Mouse (Mus musculus) central nervous system, embryonic 11.5 days (tissue): Measurements from ENCODE around the gene Rfng. TPM values are rescaled to one million over a fixed set of nuclear protein-coding genes. Genes with fewer than 3 reads are reported as not detected.

Experiments used
- polyA plus RNA-seq: library from polyadenylated mRNA; depleted of rRNA; stranded (reverse); fragments of >200 nt; gene quantifications from 2 replicates; pipeline ENCODE4 v1.2.3, GENCODE M21; 2012; rRNA removed

The Rfng gene
- polyA plus RNA-seq = 41.7 and 45.5 TPM in 2 replicates

DNA sequence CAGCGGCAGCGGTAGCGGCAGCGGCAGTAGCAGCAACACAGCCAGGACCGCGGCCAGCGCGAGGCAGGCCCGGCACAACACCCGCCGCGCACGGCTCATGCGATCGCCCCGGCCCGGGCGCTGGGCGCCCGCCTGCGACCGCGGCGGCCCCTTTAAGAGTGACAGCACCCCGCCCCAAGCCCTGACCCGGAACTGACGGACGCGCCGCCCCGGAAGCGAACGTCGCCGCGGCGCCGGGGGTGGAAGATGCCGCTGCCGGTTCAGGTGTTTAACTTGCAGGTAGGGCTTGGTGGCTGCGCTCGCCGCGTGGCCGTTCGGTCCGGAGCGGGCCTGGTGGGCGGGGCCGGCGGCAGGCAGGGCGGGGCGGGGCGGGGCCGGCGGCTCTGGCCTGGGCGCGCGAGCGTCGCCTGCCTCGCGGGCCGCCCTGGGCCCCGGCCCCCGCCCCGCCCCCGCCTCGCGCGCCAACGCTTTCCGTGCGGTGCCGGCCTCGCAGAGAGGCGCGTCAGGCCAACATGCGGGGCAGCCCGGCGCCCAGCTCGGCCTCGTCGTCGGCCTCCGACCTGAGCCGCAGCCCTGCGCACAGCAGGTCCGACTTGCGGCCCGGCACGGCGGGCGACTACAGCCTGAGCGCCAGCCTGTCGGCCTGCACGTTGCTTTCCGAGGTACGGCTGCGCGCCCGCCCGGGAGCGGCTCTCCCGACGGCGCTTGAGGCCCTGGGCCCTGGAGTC, at the start of gene Rfng, which contains the start of gene Gps1:
Gene Rfng (minus strand): TSS at position 144 of the 728 bp plus-strand sequence.
Gene Gps1 (plus strand): TSS at position 209 of the 728 bp plus-strand sequence.

DNA sequence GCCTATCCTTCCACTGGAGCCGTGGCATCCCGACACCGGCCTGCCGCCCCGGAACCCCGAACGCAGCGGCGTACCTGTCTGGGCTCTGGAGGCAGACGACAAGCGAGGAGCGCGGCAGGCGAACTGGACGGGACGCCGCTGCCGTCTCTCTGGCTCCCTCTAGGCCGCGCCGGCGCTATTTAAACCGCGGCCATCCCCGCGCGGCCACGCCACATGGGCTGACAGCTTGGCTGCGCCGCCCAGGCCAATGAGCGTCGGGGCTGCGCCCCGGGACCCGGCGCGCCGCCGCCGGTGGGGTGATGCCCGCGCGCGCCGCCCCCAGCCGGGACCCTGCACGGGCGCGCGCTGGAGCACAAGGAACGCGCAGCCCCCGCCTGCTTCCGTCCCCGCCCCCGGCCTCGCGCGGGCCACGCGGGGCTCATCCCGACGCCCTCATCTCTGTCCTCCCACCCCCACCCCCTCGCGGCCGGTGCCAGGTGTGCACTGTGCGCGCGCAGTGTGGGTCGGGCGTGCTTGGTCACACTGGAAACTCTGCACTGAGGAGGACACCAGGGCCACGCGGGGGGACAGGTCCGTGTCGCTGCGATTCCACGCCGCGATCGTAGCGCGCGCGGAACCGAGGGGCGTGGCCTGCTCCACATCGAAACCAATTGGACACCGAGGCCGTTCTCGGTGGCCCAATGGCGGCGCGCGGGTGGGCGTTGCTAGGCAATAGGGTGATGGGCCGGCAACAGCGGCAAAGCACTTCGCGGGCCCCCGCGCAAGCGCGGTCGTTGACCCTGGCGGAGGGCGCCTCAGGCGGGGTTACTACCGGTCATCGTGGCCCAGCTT, 40.2 kb upstream of the Rfng start, which contains the start of gene Fasn:
Gene Fasn (minus strand): TSS at position 592 of the 831 bp plus-strand sequence.

DNA sequence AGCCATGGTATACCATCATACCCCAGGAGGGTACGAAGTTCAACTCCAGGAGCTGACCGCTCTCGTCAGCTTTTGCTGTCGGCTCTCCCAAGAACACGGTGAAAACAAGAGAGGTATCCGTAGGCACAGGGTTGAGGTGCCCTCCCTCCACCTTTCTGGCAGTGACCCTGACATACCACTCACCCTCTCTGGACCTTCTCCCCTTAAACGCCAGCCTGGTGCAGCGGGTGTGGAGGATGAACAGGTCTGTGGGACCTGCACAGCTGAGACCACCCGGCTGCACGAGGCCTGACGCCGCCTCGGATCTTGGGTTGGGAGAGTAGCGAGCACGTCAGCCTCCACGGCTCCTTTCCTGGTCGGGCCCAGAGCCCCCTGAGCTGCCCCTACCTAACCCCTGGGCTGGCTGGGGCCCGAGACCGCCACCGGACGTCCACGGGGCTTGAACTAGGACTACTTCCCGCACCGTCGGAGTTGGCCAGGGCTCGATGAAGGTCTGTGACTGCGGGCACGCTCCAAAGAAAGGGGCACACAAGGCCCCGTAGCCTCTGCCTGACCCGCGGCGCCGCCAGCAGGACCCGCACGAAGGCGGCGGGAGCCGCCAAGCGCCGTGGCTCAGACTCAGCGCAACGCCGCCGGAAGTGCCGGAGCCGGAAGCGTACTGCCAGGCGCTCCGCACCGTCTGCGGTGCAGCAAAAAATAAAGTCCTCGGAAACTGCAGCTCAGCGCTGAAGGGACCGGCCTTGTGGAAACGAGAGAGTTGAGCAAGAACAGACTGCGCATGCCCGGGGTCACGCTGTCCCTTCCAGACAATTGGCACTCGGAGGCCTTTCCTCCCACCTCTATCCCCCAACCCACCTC, 12.0 kb upstream of the Rfng start, which contains the start of gene Dus1l:
Gene Dus1l (minus strand): TSS at position 648 of the 858 bp plus-strand sequence.

DNA sequence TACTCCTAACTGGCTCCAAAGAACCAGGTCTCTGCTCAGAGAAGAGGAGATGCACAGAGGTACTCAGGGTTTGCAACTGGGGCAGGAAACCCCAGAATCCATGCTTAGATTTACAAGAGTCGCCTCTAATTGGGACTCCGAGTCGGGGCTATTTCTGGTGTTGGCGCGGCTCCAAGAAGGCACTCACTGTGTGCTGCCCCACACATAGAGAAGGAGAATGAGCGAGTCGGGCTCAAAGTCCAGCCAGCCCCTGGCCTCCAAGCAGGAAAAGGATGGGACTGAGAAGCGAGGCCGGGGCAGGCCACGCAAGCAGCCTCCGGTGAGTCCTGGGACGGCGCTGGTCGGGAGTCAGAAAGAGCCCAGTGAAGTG, 21.4 kb downstream of the Rfng start, which contains the start of gene Hmga1b:
Gene Hmga1b (plus strand): TSS at position 123 of the 370 bp plus-strand sequence.

DNA sequence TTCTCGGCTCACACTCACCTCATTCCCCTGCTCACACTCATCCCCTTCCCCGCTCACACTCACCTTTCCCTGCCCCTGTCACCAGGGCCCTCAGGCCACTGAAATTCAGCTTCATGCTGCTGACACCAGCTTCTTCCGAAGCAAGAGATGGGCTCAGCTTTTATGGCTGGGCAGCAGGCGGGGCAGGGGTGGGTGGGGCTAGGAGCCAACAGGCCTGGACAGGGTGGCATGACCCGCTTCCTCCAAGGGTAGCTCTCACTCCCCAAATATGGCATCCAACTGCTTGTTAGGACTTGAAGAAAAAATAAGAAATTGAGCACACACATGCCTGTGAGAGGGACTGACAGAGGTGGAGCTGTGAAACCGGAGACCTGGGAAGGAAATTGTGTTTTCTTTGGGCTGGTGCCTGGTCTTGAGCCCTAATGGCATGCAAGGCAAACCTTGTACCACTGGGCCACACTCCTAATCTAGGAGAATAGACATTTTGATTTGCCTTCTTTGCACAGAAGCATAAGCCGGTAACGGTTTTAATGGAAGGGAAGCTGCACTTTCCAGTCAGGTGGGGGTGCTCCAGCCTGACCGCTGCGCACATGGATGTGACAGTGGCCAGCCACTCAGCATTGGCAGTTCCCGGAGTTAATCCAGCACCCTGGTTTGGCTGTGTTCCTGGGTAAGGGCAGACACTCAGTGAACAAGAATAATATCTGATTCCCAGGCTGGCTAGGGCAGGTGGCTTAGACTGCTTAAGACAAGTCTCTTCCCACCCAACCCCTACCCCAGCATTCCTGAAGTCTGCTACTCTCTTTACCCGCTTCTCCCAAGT, 51.9 kb downstream of the Rfng start, which contains the start of gene Cbr2:
Gene Cbr2 (minus strand): TSS at position 257 of the 823 bp plus-strand sequence.

Other genes starting within 250 kb of the Rfng start
- 164 and 177 TPM in 2 replicates for gene Mcrip1, start 234.5 kb downstream of the Rfng start, polyA plus RNA-seq
- not detected in 2 replicates for gene Ppp1r27, start 233.1 kb downstream of the Rfng start, polyA plus RNA-seq
- gene P4hb, start 211.0 kb downstream of the Rfng start, polyA plus RNA-seq = 365 and 391 TPM in 2 replicates
- 303 and 501 TPM in 2 replicates for gene Arhgdia, start 202.6 kb downstream of the Rfng start, polyA plus RNA-seq
- 300 and 546 TPM in 2 replicates for gene Alyref, start 185.8 kb downstream of the Rfng start, polyA plus RNA-seq
- 138 and 143 TPM in 2 replicates for gene Anapc11, start 185.8 kb downstream of the Rfng start, polyA plus RNA-seq
- gene Npb, start 175.7 kb downstream of the Rfng start, polyA plus RNA-seq = 1.4 TPM in 2 replicates
- gene Pcyt2, start 166.3 kb downstream of the Rfng start, polyA plus RNA-seq = 132 and 188 TPM in 2 replicates
- 44.4 and 107 TPM in 2 replicates for gene Sirt7, start 159.0 kb downstream of the Rfng start, polyA plus RNA-seq
- 42.7 and 60.6 TPM in 2 replicates for gene Mafg, start 150.6 kb downstream of the Rfng start, polyA plus RNA-seq
- 13.8 and 25.2 TPM in 2 replicates for gene Pycr1, start 140.4 kb downstream of the Rfng start, polyA plus RNA-seq
- 0.08 and 0.26 TPM in 2 replicates for gene Myadml2, start 136.0 kb downstream of the Rfng start, polyA plus RNA-seq
- gene Notum, start 123.0 kb downstream of the Rfng start, polyA plus RNA-seq = 2.2 and 5.1 TPM in 2 replicates
- 69.8 and 105 TPM in 2 replicates for gene Aspscr1, start 111.2 kb downstream of the Rfng start, polyA plus RNA-seq
- 49.4 and 73.3 TPM in 2 replicates for gene Cenpx, start 70.5 kb downstream of the Rfng start, polyA plus RNA-seq
- 68.5 and 84.3 TPM in 2 replicates for gene Lrrc45, start 70.3 kb downstream of the Rfng start, polyA plus RNA-seq
- gene Rac3, start 62.7 kb downstream of the Rfng start, polyA plus RNA-seq = 63.0 and 69.7 TPM in 2 replicates
- gene Dcxr, start 56.9 kb downstream of the Rfng start, polyA plus RNA-seq = 11.3 and 14.7 TPM in 2 replicates
- gene Cbr2, start 52.1 kb downstream of the Rfng start, polyA plus RNA-seq = 0.55 and 2.0 TPM in 2 replicates
- gene Hmga1b, start 21.4 kb downstream of the Rfng start, polyA plus RNA-seq = 3.8 and 8.8 TPM in 2 replicates
- 169 and 233 TPM in 2 replicates for gene Gps1, start 65 bp upstream of the Rfng start, polyA plus RNA-seq
- 52.1 and 79.3 TPM in 2 replicates for gene Dus1l, start 12.2 kb upstream of the Rfng start, polyA plus RNA-seq
- gene Fasn, start 40.3 kb upstream of the Rfng start, polyA plus RNA-seq = 227 and 256 TPM in 2 replicates
- gene Ccdc57, start 148.7 kb upstream of the Rfng start, polyA plus RNA-seq = 6.2 and 6.9 TPM in 2 replicates
- 41.4 and 41.9 TPM in 2 replicates for gene Slc16a3, start 164.3 kb upstream of the Rfng start, polyA plus RNA-seq
- 140 and 150 TPM in 2 replicates for gene Csnk1d, start 207.1 kb upstream of the Rfng start, polyA plus RNA-seq